Mouse (Mus musculus): ENCODE measurements at regions not wholly inside any gene's neighbourhood (a gene's known extent, or its start where the extent isn't known, plus 50 kb on each side); places are given as distances from the start of the nearest gene placed in this dataset.
A peak's percentile ranks its signal among the peaks of the same experiment; 100 is the strongest.

GRCm38 (mm10) chr5:54543556-54544061 is 545.3 kb downstream of the Stim2 start:
- no peak for DNase-seq (ENCODE audit: low spot score)

GRCm38 (mm10) chr5:54578519-54578918 is 580.2 kb downstream of the Stim2 start:
- no peak for DNase-seq (ENCODE audit: low spot score)

DNA sequence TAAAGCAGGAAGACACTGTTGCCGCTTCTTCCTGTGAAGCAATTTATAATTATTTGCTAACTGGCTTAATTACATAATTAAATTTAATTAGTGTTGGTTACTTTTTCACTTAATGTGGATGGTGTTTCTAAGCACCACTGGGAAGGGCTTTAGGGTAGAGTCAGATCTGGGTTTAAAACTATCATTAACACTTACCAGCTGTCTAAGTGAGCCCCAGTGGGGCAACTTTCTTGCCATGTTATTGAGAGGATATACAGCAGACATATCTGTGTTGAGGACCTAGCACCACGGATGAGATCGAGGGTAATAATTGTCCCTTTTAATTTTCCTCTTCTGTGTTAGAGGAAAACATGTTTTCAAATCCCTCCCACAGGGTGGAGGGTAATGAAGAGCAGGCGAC is 581.2 kb downstream of the Stim2 start:
- DNase-seq (ENCODE audit: low spot score) = no peak

DNA sequence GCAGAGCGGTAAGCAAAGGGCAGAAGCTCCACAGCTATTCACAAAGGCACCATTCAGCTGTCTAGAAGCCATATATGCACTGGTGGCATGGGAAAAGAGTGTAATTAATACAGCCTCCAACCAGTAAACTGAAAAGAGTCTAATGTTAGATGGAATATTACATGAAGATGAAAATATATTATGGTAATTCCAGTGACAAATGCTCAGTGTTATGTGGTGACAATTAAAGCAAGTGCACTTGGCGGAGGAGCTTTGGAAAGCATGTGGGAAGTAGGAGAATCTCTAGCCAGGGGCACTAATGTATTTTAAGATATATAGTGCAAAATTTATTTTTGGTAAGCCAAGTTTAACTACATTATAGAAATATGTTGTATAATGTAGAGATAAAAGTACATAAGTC is 583.9 kb downstream of the Stim2 start:
- no peak for DNase-seq (ENCODE audit: low spot score)

DNA sequence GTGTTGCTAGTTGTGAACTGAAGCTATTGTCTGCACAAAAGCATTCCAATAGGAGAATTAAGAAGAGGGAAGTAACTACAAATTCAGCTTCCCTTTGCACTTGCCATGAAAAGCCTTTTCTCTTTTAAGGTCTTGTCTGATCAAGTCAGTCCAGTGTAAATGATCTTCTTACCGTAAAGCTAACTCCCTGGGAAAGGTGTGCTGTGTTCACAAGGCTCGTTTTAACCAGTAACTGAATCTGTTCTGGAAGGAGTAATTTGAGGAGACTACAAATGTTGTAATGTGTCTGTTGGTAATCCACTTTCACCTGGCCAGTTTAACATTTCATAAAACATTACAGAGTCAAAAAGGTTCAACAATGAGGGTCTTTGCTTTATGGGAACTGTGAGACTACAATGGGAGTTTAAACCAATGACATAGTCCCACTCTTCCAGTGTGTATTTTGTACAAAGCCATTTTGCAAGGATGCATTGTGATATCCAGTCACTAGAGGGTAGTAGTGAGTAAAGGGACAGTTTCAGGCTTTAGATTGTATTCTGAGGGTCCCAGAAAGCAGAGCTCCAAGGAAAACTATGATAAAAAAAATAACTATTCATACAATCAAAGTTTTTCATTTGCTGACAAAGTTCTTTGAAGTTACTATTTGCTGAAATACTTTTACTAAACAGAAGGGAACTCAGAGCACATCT is 590.2 kb downstream of the Stim2 start:
- peak; percentile 9 for DNase-seq (ENCODE audit: low spot score)

DNA sequence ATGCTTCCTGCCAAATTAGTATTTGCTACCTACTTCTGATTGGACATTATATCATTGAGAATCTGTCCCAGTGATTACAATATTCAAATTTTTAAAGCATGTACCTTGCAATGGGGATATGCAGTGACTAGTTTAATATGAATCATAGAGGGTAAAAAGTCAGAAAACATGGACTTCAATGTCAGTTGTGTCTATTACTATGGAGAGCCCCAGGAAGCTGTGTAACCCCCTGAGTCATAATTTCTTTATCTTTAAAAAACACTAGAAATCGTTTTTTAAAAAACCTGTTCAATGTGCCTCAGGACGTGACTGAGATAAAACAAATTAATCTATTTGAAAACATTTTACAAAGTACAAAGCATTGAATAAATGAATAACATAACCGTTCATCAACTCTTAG is 612.7 kb downstream of the Stim2 start:
- no peak for DNase-seq (ENCODE audit: low spot score)

DNA sequence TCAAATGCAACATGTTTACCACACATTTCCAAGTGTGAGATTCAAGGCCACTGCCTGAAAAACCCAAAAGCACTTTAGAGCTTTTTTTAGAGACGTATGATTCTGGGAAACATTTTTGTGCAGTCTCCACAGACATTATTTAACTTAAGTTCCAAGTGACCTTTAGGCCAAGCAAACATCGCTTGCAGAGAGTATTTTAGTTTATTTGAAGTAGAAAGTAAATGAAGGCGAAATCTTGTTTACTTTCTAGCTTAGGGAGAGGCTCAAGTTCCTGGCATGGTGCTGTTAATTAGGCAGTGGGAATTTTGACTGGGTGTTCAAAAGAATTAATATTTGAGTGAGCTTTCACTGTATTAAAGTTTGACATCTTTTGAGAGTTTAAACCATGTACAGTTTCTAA is 624.4 kb downstream of the Stim2 start:
- no peak for DNase-seq (ENCODE audit: low spot score)

DNA sequence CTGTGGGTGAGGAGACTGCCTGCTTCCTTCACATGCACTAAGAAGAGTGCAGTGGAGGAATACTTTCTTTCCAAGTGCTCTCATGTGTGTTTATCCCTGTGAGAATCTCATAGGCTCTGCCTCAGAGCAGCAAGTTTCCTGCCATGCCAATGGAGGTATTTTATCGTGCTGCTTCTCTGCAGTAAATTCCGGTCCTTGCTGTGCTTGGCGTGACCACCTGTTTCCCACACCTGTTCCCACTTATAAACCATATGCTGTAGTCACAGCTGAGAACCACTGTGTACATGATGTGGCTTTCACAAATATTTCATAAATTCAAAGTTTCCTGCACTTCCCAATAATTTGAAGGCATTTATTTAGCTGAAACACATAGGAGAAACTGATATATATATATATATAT is 634.0 kb downstream of the Stim2 start:
- DNase-seq (ENCODE audit: low spot score) = peak; percentile 4

Measured in embryo, embryonic 10 days (tissue).